Mouse (Mus musculus) stomach, postnatal 0 days (tissue): ENCODE results near the gene Cfap36.

Experiments
- CTCF ChIP-seq: IDR thresholded peaks from 2 replicates; pipeline ENCODE4 v1.5.1; 2016; ENCODE audit warnings: antibody characterized with exemption, low read depth, mild to moderate bottlenecking, moderate library complexity
- EP300 ChIP-seq: optimal IDR thresholded peaks from 2 replicates; pipeline ENCODE3; 2016; ENCODE audit warnings: antibody characterized with exemption

GRCm38 (mm10) chr11:29254643-29255042 is 7.4 kb upstream of the Cfap36 start:
- TF ChIP-seq EP300 (no peak), CTCF (no peak)
